Mouse (Mus musculus) erythroid progenitor cell, adult 5-6 weeks (primary cell): ENCODE results near the gene Tomm34. TPM values are rescaled to one million over a fixed set of nuclear protein-coding genes. Genes with fewer than 3 reads are reported as not detected.
A peak's percentile ranks its signal among the peaks of the same experiment; 100 is the strongest.

Experiments used
- ATAC-seq: replicated peaks from 2 replicates; pipeline ENCODE4 v1.8.0; 2016; ENCODE audit warnings: moderate number of reproducible peaks, mild to moderate bottlenecking, moderate TSS enrichment, inconsistent platforms; ENCODE audit not compliant: poor library complexity, low FRiP score, severe bottlenecking
- total RNA-seq, 2 experiments: library from RNA; stranded (forward) in 1 of 2; stranded (reverse) in 1 of 2; fragments of 150-400 nt in 1 of 2; fragments of 186-747, 209-891 nt in 1 of 2; gene quantifications; 2 replicates each; pipeline versions ENCODE4 v1.2.3 to v1.2.4; 2015 to 2017; ENCODE audit warnings: low replicate concordance in 2 of 2

The Tomm34 gene
- total RNA-seq (2015; ENCODE audit: low replicate concordance) (17.3 and 21.8 TPM in 2 replicates), total RNA-seq (2017; ENCODE audit: low replicate concordance) (9.9 and 10.2 TPM in 2 replicates)

DNA sequence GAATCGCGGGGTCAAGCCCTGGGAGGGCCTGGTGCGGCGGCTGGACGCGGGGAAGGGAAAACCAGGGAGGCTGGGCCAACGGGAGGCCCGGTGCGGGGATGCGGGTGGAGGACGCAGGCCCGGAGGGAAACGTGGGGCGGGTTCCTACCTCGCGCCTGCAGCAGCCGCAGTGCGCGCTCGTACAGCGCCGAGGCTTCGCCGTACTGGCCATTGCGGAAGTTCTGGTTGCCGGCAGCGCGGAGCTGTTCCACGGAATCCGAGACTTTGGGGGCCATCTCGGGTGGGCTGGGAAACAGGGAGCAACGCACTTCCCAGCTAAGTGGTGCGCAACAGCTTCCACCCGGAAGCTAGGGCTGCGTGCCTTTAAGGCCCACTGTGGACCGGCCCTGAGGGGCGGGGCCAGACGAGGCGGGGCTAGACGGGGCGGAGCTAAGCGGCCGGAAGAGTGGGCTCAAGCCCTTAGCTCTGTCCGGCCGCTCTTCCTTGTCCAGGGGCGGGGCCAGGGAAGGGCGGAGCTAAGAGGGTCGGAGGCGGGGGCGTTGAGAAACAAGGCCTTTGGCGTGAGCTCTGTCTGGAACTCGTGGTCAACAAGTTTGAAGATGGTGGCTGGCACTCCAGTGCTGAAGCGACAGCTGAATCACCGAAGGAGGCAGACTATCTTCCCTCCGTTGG is at the start of gene Tomm34:
TSS of gene Tomm34 (minus strand) at position 405 of the 672 bp plus-strand sequence.
- peak; percentile 82 for ATAC-seq

DNA sequence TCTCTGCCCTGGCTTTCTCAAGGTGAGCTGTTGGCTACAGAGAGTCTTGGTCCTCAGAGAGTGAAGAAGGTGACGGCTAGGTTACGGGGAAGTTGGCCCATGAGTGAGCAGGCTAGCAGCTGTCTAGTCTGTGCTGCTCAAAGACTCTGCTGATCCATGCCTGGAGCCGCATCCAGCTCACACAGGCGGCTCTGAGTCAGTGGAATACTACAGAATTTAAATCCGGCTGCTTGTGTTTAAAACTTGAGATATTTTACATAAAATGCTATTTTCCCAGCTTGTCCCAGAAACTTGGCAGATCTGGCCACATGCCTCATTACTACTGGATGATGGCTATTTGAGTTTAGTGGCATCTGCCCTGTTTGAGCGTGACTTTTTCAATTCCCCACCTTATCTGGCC is 48.5 kb upstream of the Tomm34 start:
- no peak for ATAC-seq

DNA sequence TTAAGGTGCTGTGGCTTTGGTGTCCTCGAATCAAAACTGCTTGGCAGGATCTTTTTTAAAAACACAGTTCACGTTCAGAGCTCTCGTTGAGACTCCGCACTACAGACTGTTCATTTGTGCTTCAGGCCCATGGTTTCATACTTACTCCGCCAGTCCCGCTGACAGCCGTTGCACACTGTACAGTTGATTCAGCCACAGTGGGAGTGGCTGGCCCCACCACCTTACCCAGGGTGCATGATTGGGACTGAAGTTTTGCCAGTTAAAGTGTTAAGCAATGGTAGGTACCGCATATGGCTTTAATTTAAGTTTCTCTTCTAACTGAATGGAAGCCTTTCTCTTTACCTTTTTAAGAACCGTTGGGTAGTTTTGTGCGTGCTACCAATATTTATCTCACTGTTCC is 44.6 kb upstream of the Tomm34 start:
- ATAC-seq, result no peak

DNA sequence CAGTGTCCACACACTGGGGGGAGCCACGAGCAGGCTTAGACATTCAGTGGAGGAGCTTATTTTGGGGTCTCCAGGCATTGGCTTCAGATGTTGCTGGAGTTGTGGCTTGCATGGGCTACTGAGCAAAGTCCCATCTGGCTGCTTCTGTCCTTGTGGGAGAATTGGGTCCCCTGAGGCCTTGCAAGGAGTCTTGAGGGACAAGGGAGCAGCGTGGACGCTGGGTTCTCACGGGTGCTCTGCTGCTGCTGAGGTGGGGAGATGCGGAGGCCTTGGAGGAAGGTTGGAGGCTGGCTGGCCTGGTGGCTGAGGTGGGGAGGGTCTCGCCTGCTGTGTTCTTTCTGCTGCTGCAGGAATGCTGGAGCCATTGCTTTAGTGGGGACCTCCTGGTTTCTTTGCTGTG is 43.1 kb upstream of the Tomm34 start:
- no peak for ATAC-seq

DNA sequence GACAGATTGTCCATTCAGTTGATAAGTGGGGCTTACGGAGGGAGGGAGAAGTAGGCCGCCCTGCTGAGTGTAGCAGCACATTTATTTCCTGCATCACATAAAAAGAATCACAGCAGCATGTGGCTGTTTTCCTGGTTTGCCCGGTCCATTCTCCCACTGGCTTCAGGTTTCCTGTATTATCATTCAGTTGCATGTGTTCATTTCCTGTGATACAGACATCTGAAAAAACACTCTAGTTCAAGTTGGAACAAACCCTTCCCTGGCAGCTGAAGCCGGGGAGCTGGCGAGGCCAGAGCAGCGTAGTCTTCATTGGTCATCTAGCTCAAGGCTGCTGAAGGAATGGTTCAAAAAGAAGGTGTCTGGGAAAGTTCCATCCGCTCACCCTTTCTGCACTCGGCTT is 40.6 kb upstream of the Tomm34 start:
- ATAC-seq, result no peak

DNA sequence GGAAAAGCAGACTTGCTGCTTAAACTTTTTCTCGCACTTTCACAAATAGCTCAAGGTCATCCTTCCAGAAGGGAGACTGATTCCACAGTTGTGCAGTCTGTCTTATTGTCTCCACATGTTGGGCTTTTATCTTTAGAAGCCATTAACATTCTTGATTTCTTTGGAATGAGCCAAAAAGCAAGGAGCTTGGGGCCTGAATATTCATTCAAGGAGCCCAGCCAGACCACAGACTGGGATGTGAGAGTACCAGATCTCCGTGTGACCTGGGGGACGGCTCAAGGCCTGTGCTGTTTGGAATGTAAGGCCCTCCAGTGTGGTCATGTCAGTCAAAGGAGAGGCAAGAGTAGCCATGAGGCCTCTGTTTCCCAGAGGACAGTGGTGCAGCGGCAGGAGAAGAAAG is 37.5 kb upstream of the Tomm34 start:
- no peak for ATAC-seq

DNA sequence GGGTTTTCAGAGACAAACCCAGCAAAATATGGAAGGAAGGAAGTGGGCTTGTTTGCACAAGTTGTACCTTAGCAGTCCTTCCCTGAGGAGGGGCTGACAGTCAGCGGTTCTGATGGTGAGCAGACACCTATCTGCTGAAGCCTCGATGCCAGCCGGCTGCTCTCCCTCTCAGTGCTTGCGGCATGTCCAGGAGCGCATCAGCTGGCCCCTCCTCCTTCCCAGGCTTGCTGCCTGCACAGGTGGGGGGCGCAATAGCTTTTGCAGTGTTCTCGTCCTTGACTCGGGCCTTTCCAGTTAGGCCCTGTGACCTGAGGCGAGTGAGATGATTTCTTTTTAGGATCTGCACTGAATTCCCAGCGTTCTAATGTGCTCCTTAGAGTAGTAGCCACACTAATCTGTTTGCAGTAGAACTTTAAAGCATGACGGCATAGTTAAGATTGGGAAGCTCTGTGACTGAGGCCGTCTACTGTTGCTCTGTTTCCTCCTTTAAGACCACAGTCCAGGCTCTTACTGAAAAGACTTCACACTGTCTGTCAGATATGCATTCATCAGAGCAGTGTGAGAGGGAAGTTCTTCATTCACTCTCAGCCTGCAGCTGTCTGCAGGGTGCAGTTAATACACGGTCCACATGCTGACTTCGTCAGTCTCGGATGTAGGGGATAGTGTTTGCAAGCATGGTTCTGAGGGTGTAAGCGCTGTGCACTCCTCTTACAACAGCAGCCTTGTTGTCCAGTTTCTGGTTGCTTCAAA is 36.3 kb upstream of the Tomm34 start:
- ATAC-seq, result no peak

DNA sequence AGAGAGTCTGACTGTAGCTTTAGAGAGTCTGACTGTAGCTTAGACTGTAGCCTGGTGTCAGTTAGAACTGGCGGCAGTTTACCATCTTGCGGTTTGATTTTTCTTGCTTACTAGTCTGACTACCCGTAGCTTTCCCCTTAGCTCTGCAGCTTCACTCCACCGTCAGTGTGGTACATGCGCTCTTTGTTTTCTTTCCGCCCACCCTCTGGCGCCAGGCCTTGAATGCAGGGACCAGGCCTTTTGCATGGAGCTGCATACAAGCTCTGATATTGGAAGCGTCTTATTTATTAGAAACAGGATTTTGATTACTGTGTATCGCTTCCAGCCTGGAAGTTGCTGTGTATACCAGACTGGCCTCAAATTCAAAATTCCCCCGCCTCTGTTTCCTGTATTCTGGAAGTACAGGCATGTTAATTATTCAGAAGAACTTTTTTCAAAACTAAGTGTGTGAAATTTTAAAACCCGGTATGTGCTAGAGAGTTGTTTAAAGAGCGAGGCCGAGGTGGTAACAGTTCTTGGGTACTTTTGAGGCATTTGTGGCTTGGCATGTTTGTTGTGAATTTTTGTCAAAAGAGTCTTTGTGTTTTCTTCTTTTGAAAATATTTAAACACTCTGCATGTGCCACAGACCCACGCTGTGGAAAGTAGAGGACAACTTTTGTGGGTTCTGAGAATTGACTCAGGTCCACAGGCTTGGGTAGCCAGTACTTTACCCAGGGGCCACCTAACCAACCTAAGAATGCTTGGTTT is 35.5 kb upstream of the Tomm34 start:
- ATAC-seq, result no peak

DNA sequence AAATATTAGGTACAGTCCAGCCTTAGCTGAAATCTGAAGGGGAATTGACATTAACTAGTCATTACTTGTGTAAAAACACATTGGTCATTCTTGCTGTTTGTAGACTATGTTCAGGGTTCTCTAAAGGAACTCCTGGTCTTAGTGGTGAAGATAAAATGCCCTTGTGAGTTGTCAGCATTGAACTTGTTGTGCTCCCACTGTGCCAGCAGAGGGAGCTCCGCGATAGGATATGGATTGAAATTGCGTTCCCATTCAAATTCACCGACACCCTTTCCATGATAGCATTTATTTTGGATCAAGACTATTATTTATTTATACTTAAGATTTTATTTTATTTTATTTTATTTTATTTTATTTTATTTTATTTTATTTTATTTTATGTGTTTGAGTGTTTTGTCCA is 32.5 kb upstream of the Tomm34 start:
- ATAC-seq, result no peak

DNA sequence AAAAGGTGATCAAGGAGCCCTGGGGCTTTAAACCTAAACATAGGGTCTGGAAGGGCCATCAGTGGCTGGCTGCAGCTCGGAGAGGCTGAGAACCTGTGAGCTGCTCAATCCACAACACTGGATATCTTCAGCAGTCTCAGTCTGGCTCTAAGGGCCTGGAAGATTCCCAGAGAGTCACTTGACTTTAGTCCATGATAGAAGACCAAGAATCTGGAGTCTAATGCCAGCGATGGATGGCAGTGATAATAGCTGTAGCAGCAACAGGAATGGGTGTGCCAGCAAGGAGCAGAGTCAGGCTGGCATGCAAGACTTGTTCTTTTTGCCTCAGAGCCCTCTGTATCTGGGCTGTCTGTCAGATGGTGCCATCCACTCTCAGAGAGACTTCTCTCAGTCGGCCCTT is 31.4 kb upstream of the Tomm34 start:
- ATAC-seq, result no peak

DNA sequence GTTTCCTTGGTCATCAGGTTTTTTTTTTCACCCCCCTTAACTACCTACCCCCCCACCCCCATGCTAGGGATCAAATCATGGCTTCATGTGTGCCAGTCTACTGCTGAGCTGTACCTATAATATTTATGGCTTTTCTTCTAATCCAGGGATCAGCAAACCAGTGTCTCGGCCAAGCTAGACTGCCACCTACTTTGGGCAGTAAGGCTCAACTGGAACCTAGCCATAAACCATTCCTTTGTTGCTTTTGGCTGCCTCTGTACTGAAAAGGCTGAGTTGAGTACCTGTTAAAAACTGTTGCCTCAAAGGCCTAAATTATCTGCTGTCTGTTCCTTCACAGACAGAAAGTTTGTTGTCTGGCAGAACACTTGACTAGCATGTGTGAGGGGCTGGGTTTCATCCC is 31.0 kb upstream of the Tomm34 start:
- ATAC-seq, result no peak

DNA sequence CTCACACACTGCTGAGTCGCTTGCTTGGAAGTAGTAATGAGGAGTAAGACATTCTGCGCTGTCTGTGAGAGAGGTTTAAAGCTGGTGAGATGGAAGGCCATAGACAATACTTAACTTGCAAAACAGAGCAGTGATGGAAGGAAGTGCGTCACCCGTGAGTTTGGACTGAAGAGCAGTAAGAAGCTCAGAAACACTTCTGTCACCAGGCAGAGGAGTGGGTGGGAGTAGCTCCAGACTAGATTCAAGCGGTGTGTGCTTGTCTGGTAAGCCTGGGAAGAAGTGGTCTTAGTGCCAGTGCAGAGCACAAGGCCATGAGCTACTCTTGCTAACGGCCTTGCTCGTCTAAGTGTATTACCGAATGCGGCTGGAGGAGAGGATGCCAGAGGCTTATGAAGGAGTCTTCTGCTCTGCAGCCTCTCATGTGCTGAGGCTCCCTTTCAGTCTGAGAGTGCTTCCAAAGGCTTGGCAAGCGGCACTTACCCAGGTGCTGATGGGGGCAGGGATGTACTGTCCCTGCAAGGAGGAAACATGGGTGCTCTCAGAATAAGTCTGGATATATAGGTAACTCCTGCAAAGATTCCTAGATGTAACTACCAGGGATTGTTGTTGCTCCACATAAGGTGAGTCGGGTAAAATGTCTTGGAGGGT is 27.8 kb upstream of the Tomm34 start:
- no peak for ATAC-seq

DNA sequence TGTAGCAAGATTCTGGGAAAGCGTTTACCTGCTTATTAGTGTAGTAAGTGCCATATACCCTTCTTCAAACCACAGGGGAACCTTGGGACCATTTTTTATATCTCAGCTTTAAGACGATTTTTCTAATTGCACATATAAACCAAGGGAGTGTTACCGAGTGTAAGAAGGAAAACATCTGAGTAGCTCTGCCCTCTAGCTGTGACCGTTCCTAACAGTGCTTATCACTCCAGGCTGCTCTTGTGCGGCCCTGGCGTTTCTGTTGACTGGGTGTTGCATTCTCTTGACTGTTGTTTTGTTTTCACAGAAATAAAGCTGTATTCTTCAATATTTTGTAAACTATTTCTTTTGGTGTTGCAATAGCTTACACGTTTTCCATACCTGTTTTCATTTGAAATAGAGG is 23.2 kb upstream of the Tomm34 start:
- ATAC-seq, result no peak

DNA sequence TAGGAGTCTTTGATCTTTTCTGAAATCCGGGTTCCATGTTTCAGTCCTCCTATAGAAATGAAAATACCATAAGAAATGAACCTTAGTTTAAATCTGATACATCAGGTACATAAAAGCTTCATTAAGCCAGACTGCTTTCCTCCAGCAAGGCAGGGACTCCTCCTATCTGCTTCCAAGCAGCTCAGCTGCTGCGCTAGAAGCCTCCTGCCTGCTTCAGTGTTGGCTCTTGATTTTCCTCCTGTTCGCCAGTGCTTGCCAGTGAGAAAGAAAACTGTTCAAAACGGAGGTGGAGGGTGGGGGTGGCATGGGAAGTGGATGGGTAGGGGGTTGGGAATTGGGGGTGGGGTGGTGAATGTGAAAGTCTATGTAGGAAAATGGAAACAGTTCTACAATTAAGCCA is 18.5 kb upstream of the Tomm34 start:
- no peak for ATAC-seq

DNA sequence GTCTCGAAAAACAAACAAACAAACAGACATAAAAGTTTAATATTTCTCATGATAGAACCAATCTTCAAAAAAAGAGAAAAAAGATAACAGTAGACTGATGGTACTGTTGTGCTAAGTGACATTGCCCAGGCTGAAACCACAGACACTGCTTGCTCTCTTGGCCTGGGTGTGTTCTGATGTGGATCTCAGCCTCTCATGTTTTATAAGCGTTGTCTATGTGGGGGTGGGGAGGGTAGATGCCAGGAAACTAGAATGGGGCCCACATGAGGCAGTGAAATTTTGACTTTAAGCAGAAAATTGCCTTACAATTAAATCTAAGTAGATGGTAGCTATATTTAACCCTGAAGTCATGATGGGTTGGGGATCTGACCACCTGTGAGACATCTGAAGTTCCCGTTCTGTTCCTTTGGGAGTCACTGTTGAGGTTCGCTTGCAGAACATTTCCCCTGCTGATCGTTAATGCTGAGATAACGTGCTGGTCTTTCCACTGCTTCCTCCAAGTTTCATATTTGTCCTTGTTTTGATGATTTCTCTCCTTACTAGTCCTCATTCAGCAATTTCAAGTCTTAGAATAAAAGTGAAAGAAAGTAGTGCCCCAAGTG is 16.5 kb upstream of the Tomm34 start:
- ATAC-seq, result no peak

DNA sequence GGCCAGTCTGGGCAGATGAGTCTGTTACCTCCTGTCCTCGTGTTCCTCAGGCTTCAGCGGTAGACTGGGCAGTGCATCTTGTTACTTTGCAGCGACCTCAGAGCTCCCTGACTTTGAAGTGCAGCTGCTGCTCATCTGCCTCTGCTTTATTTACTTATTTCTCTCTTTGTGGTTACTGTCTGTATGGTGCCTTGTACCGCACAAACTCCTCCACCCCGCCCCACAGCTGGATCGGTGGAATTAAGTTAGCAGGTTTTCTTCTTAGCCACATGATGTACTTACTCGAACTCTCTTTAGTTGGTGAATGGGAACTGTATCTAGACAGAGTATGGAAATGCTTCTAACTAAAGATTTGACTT is 13.4 kb upstream of the Tomm34 start:
- ATAC-seq, result no peak

DNA sequence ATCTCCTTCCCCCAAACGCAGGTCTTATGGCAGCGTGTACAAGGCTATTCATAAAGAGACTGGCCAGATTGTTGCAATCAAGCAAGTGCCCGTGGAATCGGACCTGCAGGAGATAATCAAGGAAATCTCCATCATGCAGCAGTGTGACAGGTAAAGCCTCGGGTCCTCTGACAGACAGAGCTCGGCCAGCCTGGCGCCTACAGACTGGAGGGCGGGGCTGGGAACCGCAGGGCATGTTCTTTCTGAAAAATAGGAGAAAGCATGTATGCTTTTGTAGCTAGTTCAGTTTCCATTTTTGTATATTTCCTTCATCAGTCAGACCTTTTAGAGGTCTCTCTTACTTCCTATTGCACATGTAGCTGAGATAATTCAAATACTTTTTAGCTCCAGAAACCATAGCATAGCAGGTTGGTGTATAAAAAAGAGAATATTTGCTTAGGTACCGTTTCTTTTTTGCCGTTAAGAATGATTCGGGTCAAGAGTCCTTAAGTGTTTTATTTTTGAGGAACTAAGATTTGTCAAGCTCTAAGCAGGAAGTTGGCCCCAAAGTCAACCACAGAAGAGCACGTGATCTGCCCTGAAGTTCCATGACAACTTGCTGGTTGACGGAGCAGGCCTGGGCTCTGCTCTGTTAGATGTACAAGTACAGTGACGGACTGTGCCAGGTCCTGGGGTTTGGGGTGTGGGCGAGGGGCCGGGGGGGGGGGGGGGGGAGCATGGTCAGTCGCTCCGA is 12.8 kb upstream of the Tomm34 start:
- ATAC-seq, result no peak

DNA sequence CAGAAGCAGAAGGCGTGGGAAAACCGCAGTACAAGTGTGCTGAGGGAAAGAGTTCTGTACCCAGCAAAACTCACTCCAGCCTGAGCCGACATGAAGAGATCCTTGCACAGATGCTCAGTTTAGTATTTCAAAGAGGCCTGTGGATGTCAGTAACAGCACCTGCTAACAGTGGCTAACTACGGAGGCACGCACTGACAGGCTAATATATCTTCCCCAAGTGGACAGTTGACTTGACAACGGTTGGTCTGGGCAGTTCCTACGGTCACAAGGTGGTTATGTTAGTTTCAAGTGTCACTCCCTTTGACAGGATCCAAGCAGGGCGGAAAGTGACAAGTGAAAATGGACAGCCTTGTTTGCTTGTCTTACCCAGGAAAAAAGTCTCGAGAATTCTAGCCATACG is 11.2 kb upstream of the Tomm34 start:
- no peak for ATAC-seq

DNA sequence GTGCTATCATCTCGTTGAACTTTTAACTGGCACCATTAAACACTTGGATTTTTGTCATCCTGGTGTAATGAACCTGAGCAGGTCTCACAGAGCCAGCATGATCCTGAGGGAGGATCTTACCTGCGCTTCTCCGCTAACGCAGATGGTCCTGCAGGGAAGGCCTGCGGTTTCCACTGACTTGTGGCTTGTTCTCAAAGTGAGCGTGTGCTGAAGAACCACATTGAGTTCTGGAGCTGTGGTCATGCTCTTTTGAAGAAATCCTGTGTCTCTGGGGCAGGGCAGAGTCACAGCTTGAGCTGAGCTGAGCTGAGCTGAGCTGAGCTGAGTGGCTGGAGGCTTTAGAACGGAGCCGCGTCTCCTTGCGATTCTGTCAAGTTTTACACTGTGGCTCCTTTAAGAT is 10.6 kb upstream of the Tomm34 start:
- no peak for ATAC-seq
